Mouse (Mus musculus) liver, adult 10 weeks (tissue): Measurements from ENCODE around the gene Prdm9. TPM values are rescaled to one million over a fixed set of nuclear protein-coding genes. Genes with fewer than 3 reads are reported as not detected.

Source experiments
- polyA plus RNA-seq: library from polyadenylated mRNA; stranded (reverse); fragments of 350-450 nt; fragmentation: Illumina TruSeq; extraction: RNeasy Lipid Tissue Mini Kit (QIAGEN cat#74804); gene quantifications from one replicate; pipeline ENCODE4 v1.2.3, GENCODE M21; 2014; ENCODE audit warnings: low read depth, low replicate concordance

Prdm9 gene
- 7.0 TPM for polyA plus RNA-seq

DNA sequence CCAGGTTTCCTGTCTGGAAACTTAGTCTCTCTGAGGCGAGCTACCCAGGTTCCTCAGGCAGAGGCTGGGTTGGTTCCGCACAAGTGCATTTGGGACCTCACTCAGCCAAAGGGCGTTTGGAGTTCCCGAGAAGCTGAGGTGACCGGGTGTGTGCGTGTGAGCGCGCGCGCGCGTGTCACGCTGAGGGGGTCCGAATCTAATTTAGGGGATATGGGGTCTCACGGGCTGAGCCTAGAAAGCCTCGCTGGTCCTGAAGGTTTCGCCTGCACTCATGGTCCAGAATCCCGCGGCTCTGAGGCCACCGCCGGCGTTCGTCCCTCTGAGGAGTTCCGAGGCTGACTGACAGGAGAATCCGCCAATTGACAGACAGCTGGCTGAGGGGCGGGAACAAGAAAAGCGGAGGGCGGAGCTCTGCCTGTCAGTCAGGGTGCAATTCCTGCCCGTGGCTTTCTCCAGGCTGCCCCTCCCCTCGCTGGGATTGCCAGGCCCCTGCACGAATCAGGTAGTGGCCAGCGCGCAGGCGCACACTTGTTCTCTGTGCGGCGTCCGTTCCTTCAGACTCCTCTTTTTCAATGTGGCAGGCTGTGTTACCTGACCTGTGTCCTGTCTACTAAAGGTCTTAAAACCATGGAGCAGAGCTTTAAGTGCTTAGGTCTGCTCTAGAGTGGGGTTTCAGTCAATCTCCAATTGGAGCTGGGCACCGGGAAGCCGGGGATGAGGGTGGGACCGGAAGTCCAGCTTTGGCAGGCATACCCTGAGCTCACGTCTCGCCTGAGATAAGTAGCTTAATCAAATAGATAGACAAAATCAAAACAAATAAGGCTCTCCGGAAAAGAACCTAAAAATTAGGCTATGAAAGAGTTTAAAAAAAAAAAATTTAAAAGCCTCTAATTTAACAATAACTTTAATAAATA, at the start of gene Prdm9:
Gene Prdm9 (minus strand): TSS at position 341 of the 914 bp plus-strand sequence.

DNA sequence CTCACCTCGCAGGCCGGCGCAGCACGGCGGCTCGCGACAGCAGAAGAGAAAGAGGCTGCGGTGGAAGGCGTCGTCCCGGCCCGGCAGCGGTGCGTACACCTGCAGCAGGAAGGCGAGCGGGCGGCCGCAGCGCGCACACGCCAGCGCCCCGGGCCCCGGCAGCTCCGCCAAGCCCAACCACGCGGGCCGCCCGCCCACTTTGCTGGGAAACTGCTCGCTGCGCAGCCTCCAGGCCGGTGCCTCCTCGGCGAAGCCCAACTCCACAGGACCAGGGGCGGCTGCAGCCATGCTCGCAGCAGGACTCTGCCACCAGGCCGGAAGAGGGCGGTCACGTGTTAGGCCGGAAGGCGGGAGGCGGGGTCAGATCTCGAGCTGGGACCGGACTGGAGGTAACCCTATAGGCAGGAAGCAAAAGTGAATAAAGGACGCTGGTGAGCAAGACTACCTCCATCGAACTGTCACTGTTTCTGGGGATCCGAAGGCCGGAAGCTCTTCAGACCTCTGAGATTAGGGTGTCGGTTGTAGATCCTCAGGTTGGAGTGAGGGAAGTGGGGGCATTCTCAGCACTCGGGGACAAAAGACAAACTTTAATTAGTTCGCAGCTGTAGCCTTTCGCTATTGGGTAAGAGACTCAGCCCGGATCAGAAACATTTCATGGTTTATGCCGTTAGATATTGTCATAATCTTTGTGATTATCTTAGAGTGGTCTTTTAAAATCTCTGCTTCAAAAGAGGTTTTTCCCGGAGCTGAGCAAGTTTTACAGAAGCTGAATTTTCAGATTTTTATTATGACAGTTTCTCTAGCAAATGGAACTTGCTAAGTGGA, 37.0 kb downstream of the Prdm9 start, which contains the start of gene Pdcd2:
Gene Pdcd2 (minus strand): TSS at position 316 of the 825 bp plus-strand sequence.

DNA sequence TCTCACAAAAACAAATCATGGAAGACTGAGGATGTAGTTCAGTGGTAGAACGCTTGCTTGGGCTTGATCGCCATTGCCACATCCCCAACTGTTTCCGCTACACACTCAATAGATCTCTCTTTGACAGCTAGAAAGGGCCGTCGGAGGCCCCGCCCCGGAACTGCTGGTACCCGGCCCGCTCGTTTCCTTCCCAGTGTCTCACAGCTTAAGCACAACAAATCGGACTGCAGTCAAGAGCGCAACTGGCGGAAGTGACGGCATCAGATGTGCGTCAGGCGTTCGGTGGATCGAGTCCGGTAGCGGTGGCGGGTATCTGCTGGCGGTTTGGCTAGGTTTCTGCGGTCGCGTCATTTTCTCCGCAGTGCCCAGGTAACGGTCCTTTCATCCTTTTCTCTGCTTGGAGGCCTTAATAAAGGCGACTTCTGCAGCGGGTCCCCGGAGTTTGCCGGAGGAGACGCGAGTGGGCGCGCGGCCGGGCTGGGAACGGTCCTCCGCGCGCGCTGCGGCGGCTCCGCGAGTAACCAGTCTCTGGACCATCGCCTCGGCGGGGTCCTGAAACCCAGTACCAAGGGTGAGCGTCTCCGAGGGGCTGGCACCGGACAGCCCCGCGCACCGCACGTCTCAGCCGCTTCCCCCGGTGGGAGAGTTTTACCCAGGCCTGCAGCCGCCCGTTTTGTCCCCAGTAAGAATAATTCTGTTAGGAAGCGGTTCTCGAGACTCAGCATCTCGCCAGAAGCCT, 64.3 kb downstream of the Prdm9 start, which contains the start of the genes Psmb1 and Tbp:
Gene Psmb1 (minus strand): TSS at position 96 of the 739 bp plus-strand sequence.
Gene Tbp (plus strand): TSS at position 233 of the 739 bp plus-strand sequence.

Other genes with a start within 250 kb of the Prdm9 start
- gene Dll1, start 187.5 kb downstream of the Prdm9 start, polyA plus RNA-seq: 2.3 TPM
- 10.6 TPM for gene Fam120b, start 168.2 kb downstream of the Prdm9 start, polyA plus RNA-seq
- 131 TPM for gene Psmb1, start 64.6 kb downstream of the Prdm9 start, polyA plus RNA-seq
- 33.2 TPM for gene Tbp, start 64.5 kb downstream of the Prdm9 start, polyA plus RNA-seq
- 34.9 TPM for gene Pdcd2, start 37.1 kb downstream of the Prdm9 start, polyA plus RNA-seq
- 18.6 TPM for gene Chd1, start 140.6 kb upstream of the Prdm9 start, polyA plus RNA-seq